Mouse (Mus musculus) ovary, postnatal 14 days (tissue): Measurements from ENCODE around the gene Ncln.

ENCODE experiments used
- DNase-seq: peaks from one replicate; pipeline ENCODE4 v3.0.0; 2022; ENCODE audit warnings: low spot score

Ncln gene

DNA sequence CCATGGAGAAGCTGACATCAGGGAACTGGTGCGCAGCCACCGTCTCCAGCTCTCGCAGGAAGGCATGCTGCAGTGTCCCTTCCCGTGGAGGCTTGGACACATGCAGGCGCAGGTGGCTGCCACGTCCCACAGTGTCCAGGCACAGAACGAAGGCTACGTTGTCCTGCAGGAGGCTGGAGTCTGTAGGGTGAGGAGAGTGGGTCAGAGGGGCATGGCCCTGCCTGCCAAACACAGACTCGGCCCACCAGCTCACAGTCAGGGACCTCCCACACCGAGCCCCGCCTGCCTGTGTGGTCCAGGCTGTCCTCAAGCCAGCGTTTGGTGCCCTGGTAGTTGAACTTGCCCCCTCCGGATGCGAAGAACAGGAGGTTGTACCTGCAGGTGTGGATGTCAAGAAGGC, 6.3 kb downstream of the Ncln start:
- DNase-seq = no peak

DNA sequence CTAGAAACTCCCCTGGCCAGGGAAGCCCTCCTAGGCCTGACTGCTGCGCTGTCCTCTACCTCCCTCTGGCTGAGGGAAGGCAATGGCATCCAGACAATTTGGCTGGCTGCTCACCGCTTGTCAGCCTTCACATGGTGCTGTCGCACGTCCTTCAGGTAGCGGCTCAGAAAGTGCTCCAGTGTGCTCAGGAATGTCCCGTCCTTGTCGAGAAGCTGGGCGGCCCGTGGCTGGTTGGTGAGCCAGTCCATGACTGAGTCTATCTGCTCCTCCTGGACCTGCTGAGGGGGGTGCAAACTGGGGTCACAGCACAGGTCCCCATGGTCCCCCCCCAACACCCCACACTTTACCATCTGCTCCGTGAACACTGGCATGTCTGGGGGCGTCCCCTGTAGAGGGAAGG, 8.1 kb downstream of the Ncln start:
- DNase-seq = no peak

DNA sequence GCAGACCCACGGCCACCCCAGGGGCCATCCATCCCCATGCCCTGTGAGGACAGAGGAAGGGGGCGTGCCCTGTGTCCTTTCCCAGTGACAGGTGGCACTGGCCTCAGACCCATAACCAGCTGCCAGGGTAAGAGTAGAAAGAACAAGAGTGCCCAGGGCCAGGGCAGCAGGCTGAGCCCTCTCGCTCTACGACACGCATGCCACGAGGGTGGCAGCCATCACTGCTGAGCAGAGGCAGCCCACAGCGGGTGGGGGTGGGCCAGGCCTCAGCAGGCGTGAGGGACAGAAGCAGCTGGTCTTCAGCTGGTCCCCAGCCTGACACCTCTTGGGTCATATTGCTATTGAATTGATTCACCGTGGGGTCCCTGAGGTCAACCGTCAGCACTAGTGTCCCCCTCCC, 9.7 kb downstream of the Ncln start:
- no peak for DNase-seq

- no peak for DNase-seq
Observed at GRCm38 (mm10) chr10:81485479-81486018, 10.6 kb downstream of the Ncln start.

DNA sequence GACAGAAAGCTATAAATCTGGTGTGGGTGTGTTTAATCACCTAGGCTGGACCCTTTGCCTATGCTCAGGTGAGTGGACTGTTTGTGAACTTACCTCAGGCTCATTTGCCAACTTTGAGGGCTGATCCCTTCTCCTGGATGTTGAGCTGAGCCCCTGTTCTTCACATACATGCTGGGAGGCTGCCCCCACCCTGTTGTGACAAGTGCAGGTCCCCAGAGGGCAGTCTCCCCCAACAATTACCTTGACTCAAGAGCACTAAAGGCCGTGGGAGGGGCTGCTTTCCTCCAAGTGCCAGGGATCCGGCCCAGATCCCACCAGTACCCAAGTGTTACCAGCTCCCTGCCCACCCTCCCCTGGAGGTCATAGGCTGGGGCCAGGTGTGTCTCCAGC, 11.1 kb downstream of the Ncln start:
- DNase-seq = no peak

DNA sequence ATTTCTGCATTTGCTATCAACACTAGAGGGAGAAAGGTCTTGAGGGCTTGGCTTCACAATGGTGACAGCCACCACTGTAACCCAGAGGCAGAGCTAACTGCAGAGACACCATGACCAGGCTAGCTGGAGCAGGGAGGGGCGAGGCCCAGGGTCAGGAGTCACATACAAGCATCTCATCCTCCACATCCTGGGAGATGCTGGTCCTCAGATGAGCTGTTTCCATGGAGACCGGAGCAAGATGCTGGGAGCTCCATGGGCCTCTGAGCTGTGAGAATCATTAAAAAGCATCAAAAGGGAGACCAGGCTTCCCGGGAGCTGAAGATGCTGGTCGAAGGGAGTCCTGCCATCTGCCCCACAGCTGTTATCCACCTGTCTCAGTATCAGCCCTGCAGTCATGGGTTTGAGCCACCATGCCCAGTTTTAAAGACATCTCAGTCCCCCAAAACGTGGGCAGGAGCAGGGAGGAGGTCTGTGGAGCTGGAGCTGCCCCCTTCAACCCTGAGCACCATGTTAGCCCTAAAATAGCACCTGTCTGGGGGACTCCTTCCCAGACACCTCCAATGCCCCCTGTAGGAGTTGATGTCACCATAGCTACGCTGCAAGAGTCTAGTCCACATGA, 11.6 kb downstream of the Ncln start:
- no peak for DNase-seq

- no peak for DNase-seq
Observed at GRCm38 (mm10) chr10:81483983-81484382, 12.2 kb downstream of the Ncln start.

DNA sequence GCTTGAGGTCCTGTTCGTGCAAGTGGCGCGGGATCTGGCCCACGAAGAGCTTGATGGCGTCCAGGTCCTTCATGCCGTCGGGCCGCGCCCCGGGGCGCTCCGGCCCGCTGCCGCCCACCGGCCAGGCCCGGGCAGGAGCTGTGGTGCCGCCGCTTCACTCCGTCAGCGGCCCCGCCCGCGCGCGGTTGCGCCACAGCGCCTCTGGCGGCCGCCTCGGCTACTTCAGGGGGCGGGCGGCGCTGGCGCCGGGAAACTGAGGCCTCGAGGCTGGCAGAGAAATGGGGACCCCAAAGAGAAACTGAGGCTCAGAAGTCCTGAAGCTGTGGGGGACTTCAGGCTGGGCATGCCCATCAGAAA, 13.7 kb downstream of the Ncln start, which contains the start of gene Celf5:
Celf5 (minus strand) TSS at position 177 of the 357 bp plus-strand sequence.
- peak; percentile 47 for DNase-seq

GRCm38 (mm10) chr10:81481605-81482532, 14.3 kb downstream of the Ncln start:
- DNase-seq = no peak

DNA sequence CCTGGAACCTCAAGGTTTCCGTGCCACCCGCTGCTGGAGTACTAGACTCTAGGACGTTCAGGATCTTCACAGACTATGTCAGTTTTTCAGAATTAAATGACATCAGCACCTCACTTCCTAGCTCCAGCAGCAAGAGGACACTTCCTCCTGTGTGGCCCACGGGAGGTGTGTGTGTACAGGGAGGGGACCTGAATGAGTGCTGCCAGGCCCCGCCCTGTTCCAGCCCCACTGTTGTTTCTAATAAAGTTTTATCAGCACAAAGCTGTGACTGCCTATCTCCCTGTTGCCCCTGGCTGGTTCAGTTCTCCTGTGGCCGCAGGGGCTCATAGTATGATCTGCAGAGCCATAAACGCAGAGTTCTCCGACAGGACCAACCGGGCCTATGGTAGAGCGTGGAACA, 21.7 kb downstream of the Ncln start:
- DNase-seq = no peak

DNA sequence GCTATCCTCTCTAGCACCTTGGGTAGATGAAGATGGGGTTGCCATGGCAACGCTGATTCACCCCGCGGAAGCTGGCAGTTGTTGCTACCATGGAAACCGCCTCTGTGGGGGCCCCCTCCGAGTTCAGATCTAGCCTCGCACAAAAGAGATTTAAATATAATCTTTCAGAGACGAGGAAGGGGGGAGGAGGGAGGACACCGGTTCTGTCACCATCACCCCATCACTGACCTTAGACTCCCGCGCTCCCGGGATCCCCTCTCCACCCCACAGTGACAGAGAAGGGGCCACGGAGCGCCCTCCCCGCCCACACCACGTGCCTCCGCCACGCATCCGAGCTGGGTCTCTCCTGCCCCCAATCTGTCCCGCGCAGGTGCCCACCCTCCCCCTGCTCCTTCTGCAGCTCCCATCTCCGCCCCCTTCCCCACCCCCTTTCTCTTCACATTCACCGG, 23.2 kb downstream of the Ncln start:
- no peak for DNase-seq

GRCm38 (mm10) chr10:81472403-81473002, 23.7 kb downstream of the Ncln start:
- DNase-seq = no peak

GRCm38 (mm10) chr10:81470454-81470853, 25.7 kb downstream of the Ncln start:
- DNase-seq = no peak

DNA sequence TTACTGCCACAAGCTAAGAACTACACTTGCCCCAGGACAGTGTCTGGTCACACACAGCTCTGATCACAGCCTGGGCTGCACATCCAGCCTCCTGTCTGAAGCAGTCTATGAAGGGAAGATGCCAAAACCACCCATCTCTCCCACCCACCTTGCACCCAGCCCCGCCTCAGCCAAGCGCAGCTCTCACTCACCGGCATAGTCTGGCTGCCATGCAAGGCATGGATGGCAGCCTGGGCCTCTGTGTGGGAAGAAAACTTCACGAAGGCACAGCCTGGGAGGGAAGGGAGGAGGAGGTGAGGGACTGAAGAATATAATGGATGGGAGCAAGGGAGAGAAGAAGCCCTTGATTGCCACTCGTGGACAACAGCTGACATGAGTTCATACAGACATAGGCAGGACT, 26.9 kb downstream of the Ncln start:
- DNase-seq = no peak

DNA sequence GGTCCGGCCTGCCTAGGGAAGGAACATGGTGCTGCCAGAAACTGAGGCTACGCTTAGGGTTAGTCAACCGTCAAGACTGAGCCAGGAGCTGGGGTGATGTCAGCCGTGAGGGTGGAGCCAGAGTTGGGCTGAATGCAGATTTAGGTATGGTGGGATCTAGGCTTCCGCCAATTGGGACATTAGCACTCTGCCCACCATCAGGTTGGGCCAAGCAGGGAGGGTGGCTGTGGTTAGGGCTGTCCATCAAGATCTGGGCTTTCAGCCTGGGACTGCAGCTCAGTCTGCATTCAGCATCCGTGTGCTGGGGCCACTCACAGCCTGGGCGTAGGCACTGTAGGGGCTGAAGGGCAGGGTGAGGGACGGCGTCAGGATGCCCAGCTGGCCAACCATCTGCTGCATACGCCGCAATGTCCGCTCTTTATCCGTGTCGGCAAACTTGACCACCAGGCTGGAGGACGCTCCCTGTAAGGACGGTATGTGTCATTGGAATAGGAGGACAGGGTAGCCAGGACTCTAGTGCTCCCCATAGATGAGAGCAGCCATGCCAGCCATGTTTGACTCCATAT, 28.4 kb downstream of the Ncln start:
- no peak for DNase-seq

- no peak for DNase-seq
Observed at GRCm38 (mm10) chr10:81466881-81467280, 29.3 kb downstream of the Ncln start.

- no peak for DNase-seq
Observed at GRCm38 (mm10) chr10:81466066-81466465, 30.1 kb downstream of the Ncln start.

GRCm38 (mm10) chr10:81465265-81465645, 30.9 kb downstream of the Ncln start:
- no peak for DNase-seq

DNA sequence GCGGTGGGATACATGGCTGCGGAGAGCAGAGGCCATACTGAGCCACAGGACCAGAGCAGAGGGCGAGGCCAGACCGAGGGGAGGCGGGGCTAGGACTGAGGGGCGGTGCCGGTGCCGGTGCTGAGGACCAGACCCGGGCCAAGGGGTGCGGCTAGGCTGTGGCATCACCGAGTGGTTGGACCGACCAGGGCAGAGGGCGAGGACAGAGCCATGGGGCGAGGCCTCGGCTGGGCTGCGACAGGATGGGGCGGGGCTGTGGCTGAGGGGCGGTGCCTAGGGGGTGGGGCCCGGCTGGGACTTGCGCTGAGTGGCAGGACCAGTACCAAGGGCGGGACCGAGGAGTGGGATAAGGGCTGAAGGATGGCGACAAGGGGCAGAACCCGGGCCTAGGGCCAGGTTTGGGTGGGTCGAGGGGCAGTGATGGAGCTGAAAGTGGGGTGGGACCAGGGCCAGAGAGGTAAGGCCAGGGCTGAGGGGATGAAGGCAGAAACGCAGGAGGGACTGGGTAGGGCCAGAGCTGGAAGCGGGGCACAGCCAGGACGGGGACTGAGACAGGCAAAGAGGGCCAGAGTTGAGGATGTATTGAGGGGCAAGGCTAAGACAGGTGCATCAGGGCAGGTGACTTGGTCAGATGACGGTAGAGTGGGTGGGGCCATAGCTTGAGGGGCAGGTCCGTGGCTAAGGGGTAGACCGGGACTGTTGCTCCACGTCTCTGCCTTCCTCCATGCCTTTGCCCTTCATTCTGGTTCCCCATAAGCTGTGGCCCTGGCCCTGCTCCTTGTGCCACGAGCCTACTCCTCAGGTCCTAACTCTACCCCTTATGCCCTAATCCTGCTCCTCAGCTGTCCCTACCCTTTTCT, 31.6 kb downstream of the Ncln start:
- peak; percentile 26 for DNase-seq

- DNase-seq = no peak
Observed at GRCm38 (mm10) chr10:81463531-81463930, 32.7 kb downstream of the Ncln start.

- DNase-seq = no peak
Observed at GRCm38 (mm10) chr10:81462917-81463316, 33.3 kb downstream of the Ncln start.

- DNase-seq = no peak
Observed at GRCm38 (mm10) chr10:81462415-81462804, 33.8 kb downstream of the Ncln start.
